Mouse (Mus musculus) liver, postnatal 0 days (tissue): ENCODE measurements at regions not wholly inside any gene's neighbourhood (a gene's known extent, or its start where the extent isn't known, plus 50 kb on each side); places are given as distances from the start of the nearest gene placed in this dataset.

Experiments
- CTCF ChIP-seq: sonication (generic); IDR thresholded peaks from 2 replicates; pipeline ENCODE4 v1.5.1; 2016; ENCODE audit warnings: antibody characterized with exemption, low read depth
- EP300 ChIP-seq: IDR thresholded peaks from 2 replicates; pipeline ENCODE4 v1.6.1; 2016; ENCODE audit warnings: antibody characterized with exemption, low read depth, mild to moderate bottlenecking

DNA sequence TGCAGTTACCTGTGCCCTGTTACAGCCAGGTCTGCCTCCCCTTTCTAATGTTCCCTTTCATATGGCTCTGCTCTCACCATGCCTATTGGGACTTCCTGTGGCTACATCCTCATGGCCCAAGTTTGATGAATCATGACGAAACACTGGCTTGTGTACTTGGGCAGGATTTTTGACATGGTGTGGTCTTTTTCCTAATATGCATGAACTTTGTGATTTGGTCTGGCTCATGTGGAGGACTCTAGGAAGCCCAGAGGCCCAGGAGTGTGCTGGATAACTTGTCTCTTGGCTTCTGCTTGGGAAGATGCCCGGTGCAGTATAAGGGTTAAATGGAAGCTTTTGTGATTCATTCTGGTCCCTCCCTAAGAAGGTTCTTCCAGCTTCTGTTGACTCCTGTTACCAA lies 184.0 kb upstream of the Bcl6 start:
- no peak for TF ChIP-seq EP300
- no peak for TF ChIP-seq CTCF
